Mouse (Mus musculus): ENCODE data around the gene Rgmb. TPM values are rescaled to one million over a fixed set of nuclear protein-coding genes. Genes with fewer than 3 reads are reported as not detected.

The Rgmb gene
- polyA plus RNA-seq, 1 experiment from 2014 or later, result 36.6 TPM

GRCm38 (mm10) chr17:15817096-15817450, 13.8 kb downstream of the Rgmb start:
- Histone ChIP-seq H3K4me2 (ENCODE audit: low read depth, low read length) (no peak overlapping the region), H3K36me3 (ENCODE audit: control insufficient read depth, insufficient read depth, low read length) (0 out of 2 replicates have a peak, but pooled peaks cover 5% of the 10 kb centered on the region), H3K27ac (ENCODE audit: low read length) (no peak overlapping the region), H3K4me3 (replicated peaks; ENCODE audit: low read length) (no peak overlapping the region), H3K9ac (ENCODE audit: low read length) (no peak overlapping the region), H3K27me3 (ENCODE audit: control insufficient read depth, insufficient read depth, low read length) (no peaks in the 10 kb centered on the region), H3K4me1 (ENCODE audit: control insufficient read depth, insufficient read depth, low read length) (peaks cover 74% of the 10 kb centered on the region), H3K9me3 (replicated peaks; ENCODE audit: control insufficient read depth, low read length) (no peaks in the 10 kb centered on the region)
- ATAC-seq (ENCODE audit: insufficient read depth, low FRiP score), result no peak
- 61% methylated on average over 5 of the region's 5 CpGs for WGBS

DNA sequence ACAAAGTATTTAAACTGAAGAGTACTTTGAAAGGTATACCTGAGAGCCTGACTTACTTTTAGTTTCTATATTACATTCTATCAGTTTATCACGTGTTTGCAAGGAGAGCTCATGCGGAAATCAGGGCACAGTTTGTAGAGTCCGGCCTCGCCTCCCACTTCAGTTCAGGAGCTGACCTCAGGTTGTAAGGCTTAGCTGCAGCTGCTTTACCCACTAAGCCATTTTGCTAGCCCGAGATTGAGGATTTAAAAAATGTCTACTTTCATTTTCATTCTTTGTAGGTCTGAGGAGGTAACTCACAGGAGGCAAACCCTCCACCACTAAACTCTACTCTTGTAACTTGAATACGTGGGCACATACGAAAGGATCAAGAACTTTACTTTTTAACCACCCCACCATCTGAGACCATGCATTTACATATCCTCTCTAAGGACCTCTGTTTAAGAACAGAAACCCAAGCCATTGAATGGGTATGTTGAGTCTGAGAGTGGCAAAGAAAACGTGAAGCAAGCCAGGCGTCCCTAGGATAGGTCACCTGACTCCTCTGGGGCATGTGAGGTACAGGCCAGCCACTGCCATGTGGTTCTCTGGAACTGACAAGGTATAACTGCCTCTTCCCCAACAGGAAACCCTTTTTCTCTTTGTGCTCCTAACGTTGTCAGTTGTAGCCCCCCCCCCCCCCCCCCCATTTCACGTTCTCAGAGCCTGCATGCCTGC, 14.3 kb downstream of the Rgmb start:
- H3K4me1 ChIP-seq (ENCODE audit: control insufficient read depth, insufficient read depth, low read length), result peaks cover 73% of the 10 kb centered on the region
- peak overlapping the region; percentile 35; the same call in 1 of the 2 replicates for H3K4me2 ChIP-seq (ENCODE audit: low read depth, low read length)
- 62% methylated on average over 11 of the region's 11 CpGs for WGBS
- H3K9ac ChIP-seq (ENCODE audit: low read length), result no peak overlapping the region
- no peak overlapping the region; the same call in 1 of the 2 replicates for H3K27ac ChIP-seq (ENCODE audit: low read length)
- H3K27me3 ChIP-seq (ENCODE audit: control insufficient read depth, insufficient read depth, low read length), result no peaks in the 10 kb centered on the region
- no peak overlapping the region for H3K4me3 ChIP-seq (replicated peaks; ENCODE audit: low read length)
- 0 out of 2 replicates have a peak, but pooled peaks cover 5% of the 10 kb centered on the region for H3K36me3 ChIP-seq (ENCODE audit: control insufficient read depth, insufficient read depth, low read length)
- no peaks in the 10 kb centered on the region for H3K9me3 ChIP-seq (replicated peaks; ENCODE audit: control insufficient read depth, low read length)
- no peak for ATAC-seq (ENCODE audit: insufficient read depth, low FRiP score)

DNA sequence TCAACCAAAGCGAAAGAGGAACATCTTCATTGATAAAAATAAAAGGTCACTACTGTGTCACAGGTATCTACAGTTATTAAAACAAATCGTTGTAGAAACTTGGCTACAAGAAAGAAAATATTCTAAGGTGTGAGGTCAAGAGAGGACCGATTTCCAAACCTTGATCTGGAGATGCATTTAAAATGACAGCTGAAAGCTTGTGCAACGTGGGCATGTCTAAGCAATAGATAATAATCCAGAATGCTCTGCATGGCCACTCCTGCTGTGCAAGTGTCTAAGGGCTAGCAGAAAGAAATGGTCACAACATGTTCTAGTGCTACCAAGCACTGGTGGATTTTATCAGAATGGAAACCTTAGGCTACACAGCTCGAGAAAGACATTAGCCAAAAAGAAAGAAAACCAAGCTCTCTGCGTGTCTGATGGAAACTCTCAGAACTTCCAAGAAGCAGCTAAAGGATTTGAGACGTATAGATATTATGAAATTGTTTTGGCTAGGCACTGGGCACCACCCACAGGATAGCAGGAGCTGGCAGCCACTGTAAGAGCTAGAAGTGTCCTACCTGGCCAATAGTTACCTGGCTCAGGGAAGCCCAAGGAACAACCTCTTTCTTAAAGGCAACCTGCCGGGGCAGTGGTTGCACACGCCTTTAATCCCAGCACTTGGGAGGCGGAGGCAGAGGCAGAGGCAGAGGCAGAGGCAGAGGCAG, 15.4 kb downstream of the Rgmb start:
- H3K9ac ChIP-seq (ENCODE audit: low read length), result no peak overlapping the region
- H3K4me3 ChIP-seq (replicated peaks; ENCODE audit: low read length), result no peak overlapping the region
- peak overlapping the region; percentile 15 for H3K4me2 ChIP-seq (ENCODE audit: low read depth, low read length)
- ATAC-seq (ENCODE audit: insufficient read depth, low FRiP score), result no peak
- no peaks in the 10 kb centered on the region for H3K9me3 ChIP-seq (replicated peaks; ENCODE audit: control insufficient read depth, low read length)
- no peak overlapping the region for H3K27ac ChIP-seq (ENCODE audit: low read length)
- 0 out of 2 replicates have a peak, but pooled peaks cover 5% of the 10 kb centered on the region for H3K36me3 ChIP-seq (ENCODE audit: control insufficient read depth, insufficient read depth, low read length)
- no peaks in the 10 kb centered on the region for H3K27me3 ChIP-seq (ENCODE audit: control insufficient read depth, insufficient read depth, low read length)
- WGBS, result 74% methylated on average over 10 of the region's 10 CpGs
- peaks cover 75% of the 10 kb centered on the region for H3K4me1 ChIP-seq (ENCODE audit: control insufficient read depth, insufficient read depth, low read length)

- peak overlapping the region; percentile 63 for H3K9ac ChIP-seq (ENCODE audit: low read length)
- H3K36me3 ChIP-seq (ENCODE audit: control insufficient read depth, insufficient read depth, low read length), result 0 out of 2 replicates have a peak, but pooled peaks cover 5% of the 10 kb centered on the region
- H3K4me3 ChIP-seq (replicated peaks; ENCODE audit: low read length), result peak overlapping the region; percentile 10
- no peaks in the 10 kb centered on the region for H3K27me3 ChIP-seq (ENCODE audit: control insufficient read depth, insufficient read depth, low read length)
- peak overlapping the region; percentile 33 for H3K4me2 ChIP-seq (ENCODE audit: low read depth, low read length)
- H3K4me1 ChIP-seq (ENCODE audit: control insufficient read depth, insufficient read depth, low read length), result peaks cover 75% of the 10 kb centered on the region
- WGBS, result 42% methylated on average over 3 of the region's 3 CpGs
- no peak; the same call in 1 of the 2 replicates for ATAC-seq (ENCODE audit: insufficient read depth, low FRiP score)
- H3K9me3 ChIP-seq (replicated peaks; ENCODE audit: control insufficient read depth, low read length), result no peaks in the 10 kb centered on the region
- H3K27ac ChIP-seq (ENCODE audit: low read length), result peak overlapping the region; percentile 86
Measured at GRCm38 (mm10) chr17:15813658-15814212, 17.1 kb downstream of the Rgmb start.

- H3K9ac ChIP-seq (ENCODE audit: low read length), result peak overlapping the region; percentile 8; the same call in 1 of the 2 replicates
- H3K27me3 ChIP-seq (ENCODE audit: control insufficient read depth, insufficient read depth, low read length), result no peaks in the 10 kb centered on the region
- 0 out of 2 replicates have a peak, but pooled peaks cover 8% of the 10 kb centered on the region for H3K36me3 ChIP-seq (ENCODE audit: control insufficient read depth, insufficient read depth, low read length)
- H3K27ac ChIP-seq (ENCODE audit: low read length), result peak overlapping the region; percentile 86
- WGBS, result 71% methylated on average over 13 of the region's 13 CpGs
- ATAC-seq (ENCODE audit: insufficient read depth, low FRiP score), result no peak
- H3K4me2 ChIP-seq (ENCODE audit: low read depth, low read length), result peak overlapping the region; percentile 20
- H3K9me3 ChIP-seq (replicated peaks; ENCODE audit: control insufficient read depth, low read length), result no peaks in the 10 kb centered on the region
- H3K4me3 ChIP-seq (replicated peaks; ENCODE audit: low read length), result no peak overlapping the region
- H3K4me1 ChIP-seq (ENCODE audit: control insufficient read depth, insufficient read depth, low read length), result peaks cover 75% of the 10 kb centered on the region
Measured at GRCm38 (mm10) chr17:15812136-15812778, 18.6 kb downstream of the Rgmb start.

GRCm38 (mm10) chr17:15809949-15810348, 20.9 kb downstream of the Rgmb start:
- H3K9me3 ChIP-seq (replicated peaks; ENCODE audit: control insufficient read depth, low read length), result no peaks in the 10 kb centered on the region
- ATAC-seq (ENCODE audit: insufficient read depth, low FRiP score), result no peak
- no peak overlapping the region for H3K9ac ChIP-seq (ENCODE audit: low read length)
- peaks cover 62% of the 10 kb centered on the region for H3K4me1 ChIP-seq (ENCODE audit: control insufficient read depth, insufficient read depth, low read length)
- H3K36me3 ChIP-seq (ENCODE audit: control insufficient read depth, insufficient read depth, low read length), result peaks cover 10% of the 10 kb centered on the region; the same call in 1 of the 2 replicates
- H3K4me2 ChIP-seq (ENCODE audit: low read depth, low read length), result peak overlapping the region; percentile 14; the same call in 1 of the 2 replicates
- 68% methylated on average over 2 of the region's 2 CpGs for WGBS
- no peaks in the 10 kb centered on the region for H3K27me3 ChIP-seq (ENCODE audit: control insufficient read depth, insufficient read depth, low read length)
- peak overlapping the region; percentile 80; the same call in 1 of the 2 replicates for H3K27ac ChIP-seq (ENCODE audit: low read length)
- no peak overlapping the region for H3K4me3 ChIP-seq (replicated peaks; ENCODE audit: low read length)

DNA sequence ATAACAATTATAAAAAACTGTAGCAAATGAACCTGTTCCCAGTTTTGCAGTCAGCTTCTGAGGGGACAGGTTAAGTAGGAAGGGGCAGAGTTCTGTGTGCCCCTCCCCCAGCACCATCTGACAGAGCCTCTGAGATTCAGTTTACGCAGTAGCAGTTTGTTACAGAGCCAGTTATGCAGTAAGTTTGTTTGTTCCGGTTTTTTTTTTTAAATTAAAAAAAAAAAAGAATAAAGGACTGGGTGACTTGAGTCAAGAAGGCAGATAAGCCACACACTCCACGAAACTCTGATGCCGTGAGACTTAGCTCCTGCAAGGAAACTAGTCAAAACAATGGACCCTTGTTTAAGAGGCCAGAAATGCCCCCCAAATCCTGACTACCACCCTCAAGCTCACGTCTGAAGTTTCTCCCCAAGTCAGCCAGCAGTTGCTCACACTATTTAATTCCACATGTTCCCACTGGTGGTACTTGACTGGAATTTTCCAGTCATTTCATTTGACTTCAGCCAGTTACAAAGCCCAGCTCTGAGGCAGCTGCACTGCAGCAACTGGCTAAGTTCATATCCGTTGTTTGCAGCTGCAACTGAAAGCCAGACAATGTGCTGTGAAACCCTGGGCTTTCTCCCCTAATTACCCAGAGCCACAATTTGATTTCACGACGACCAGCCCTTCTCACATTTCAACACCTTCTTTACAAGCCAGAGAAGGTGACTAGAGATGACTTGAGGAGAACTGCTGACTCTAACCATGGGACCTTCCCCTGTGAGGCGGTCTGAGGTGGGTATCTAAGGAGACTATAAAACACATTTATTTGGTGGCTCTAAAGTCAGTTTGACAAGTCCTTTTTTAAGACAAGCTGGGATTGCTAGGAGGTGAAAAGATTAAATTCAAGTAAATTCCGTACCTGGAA, 22.1 kb downstream of the Rgmb start:
- H3K4me1 ChIP-seq (ENCODE audit: control insufficient read depth, insufficient read depth, low read length), result peaks cover 49% of the 10 kb centered on the region
- H3K4me2 ChIP-seq (ENCODE audit: low read depth, low read length), result peak overlapping the region; percentile 20; the same call in 1 of the 2 replicates

GRCm38 (mm10) chr17:15808015-15808414, 22.8 kb downstream of the Rgmb start:
- H3K9ac ChIP-seq (ENCODE audit: low read length), result no peak overlapping the region; the same call in 1 of the 2 replicates
- peaks cover 10% of the 10 kb centered on the region; the same call in 1 of the 2 replicates for H3K36me3 ChIP-seq (ENCODE audit: control insufficient read depth, insufficient read depth, low read length)
- H3K27me3 ChIP-seq (ENCODE audit: control insufficient read depth, insufficient read depth, low read length), result no peaks in the 10 kb centered on the region
- peaks cover 43% of the 10 kb centered on the region for H3K4me1 ChIP-seq (ENCODE audit: control insufficient read depth, insufficient read depth, low read length)
- peak overlapping the region; percentile 80; the same call in 1 of the 2 replicates for H3K27ac ChIP-seq (ENCODE audit: low read length)
- H3K9me3 ChIP-seq (replicated peaks; ENCODE audit: control insufficient read depth, low read length), result no peaks in the 10 kb centered on the region
- WGBS, result 37% methylated on average over 4 of the region's 4 CpGs
- H3K4me2 ChIP-seq (ENCODE audit: low read depth, low read length), result no peak overlapping the region
- no peak; the same call in 1 of the 2 replicates for ATAC-seq (ENCODE audit: insufficient read depth, low FRiP score)
- no peak overlapping the region for H3K4me3 ChIP-seq (replicated peaks; ENCODE audit: low read length)

More for the DNA sequence above, 22.1 kb downstream of the Rgmb start:
- peak overlapping the region; percentile 47 for H3K9ac ChIP-seq (ENCODE audit: low read length)
- H3K36me3 ChIP-seq (ENCODE audit: control insufficient read depth, insufficient read depth, low read length), result peaks cover 10% of the 10 kb centered on the region; the same call in 1 of the 2 replicates
- H3K27me3 ChIP-seq (ENCODE audit: control insufficient read depth, insufficient read depth, low read length), result no peaks in the 10 kb centered on the region
- H3K27ac ChIP-seq (ENCODE audit: low read length), result peak overlapping the region; percentile 80
- H3K4me3 ChIP-seq (replicated peaks; ENCODE audit: low read length), result no peak overlapping the region
- no peak for ATAC-seq (ENCODE audit: insufficient read depth, low FRiP score)
- no peaks in the 10 kb centered on the region for H3K9me3 ChIP-seq (replicated peaks; ENCODE audit: control insufficient read depth, low read length)
- WGBS, result 22% methylated on average over 10 of the region's 10 CpGs

Measured in stomach, embryonic 16.5 days (tissue).